Mouse (Mus musculus): ENCODE measurements around the gene Ifit3. TPM values are rescaled to one million over a fixed set of nuclear protein-coding genes. Genes with fewer than 3 reads are reported as not detected.
A peak's percentile ranks its signal among the peaks of the same experiment; 100 is the strongest.

Gene Ifit3
- polyA plus RNA-seq, 2 experiments = 0.79 to 1.1 TPM

DNA sequence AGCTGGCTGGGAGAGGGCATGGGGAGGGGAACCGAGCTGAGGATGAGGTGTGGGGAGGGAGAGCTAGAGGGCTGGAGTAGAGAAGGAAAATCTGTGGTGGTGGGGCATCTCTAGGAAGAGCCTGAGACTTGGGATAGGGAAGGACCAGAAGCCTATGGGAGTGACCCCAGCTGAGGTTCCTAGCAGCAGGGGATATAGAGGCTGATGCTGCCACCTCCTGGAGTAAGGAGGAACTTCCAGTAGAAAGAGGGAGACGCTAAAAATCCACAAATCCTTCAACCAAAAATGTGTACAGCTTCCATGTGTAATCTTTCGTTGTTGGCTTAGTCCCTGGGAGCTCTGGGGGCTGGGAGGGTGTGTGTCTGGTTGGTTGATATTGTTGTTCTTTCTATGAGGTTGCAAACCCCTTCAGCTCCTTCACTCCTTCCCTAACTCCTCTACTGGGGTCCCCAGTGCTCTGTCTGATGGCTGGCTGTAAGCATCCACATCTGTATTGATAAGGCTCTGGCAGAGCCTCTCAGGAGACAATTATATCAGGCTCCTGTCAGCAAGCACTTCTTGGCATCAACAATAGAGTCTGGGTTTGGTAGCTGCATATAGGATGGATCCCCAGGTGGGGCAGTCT, 53.7 kb downstream of the Ifit3 start:
- no peak overlapping the region for H3K27ac ChIP-seq
- WGBS (ENCODE audit: insufficient replicate concordance) = 6% methylated on average over 3 of the region's 3 CpGs
- H3K4me3 ChIP-seq (ENCODE audit: insufficient read depth in 1 of 2, low read depth in 2 of 2, low read length in 2 of 2) = no peak overlapping the region
- no peaks in the 10 kb centered on the region for H3K36me3 ChIP-seq (replicated peaks; ENCODE audit: control insufficient read depth, insufficient read depth, low read depth)
- peaks cover 4 to 7% of the 10 kb centered on the region in 2 experiments for H3K4me1 ChIP-seq (replicated peaks; ENCODE audit: control insufficient read depth in 2 of 2, insufficient read depth in 2 of 2, low read length in 1 of 2)
- H3K27me3 ChIP-seq (ENCODE audit: control insufficient read depth, insufficient read depth, low read length) = no peaks in the 10 kb centered on the region
- no peaks in the 10 kb centered on the region for H3K9me3 ChIP-seq (ENCODE audit: control insufficient read depth, low read length)
- ATAC-seq (ENCODE audit: insufficient read depth) = peak; percentile 53; the same call in 1 of the 2 replicates
- no peak overlapping the region for H3K4me2 ChIP-seq (ENCODE audit: low read depth)
- TF ChIP-seq EP300 (IDR thresholded peaks at IDR 0.05; ENCODE audit: low read depth) = no peak
- TF ChIP-seq CTCF (IDR thresholded peaks at IDR 0.05; ENCODE audit: low read depth) = peak; percentile 75
- no peak overlapping the region for H3K9ac ChIP-seq (replicated peaks)
- peak in 1 of 3 experiments; percentile 13 for DNase-seq (ENCODE audit: low read depth in 3 of 3, low spot score in 3 of 3)

Other genes starting within 250 kb of the Ifit3 start
- 0.15 and 0.29 TPM in 2 replicates for gene Ch25h, start 108.4 kb upstream of the Ifit3 start, polyA plus RNA-seq (2012; rRNA removed)
- gene Ch25h, start 108.4 kb upstream of the Ifit3 start, polyA plus RNA-seq (2014; fragmentation: Nextera tagmentation; extraction: Ambion mirVana) = not detected in 2 replicates
- gene Lipa, start 56.1 kb upstream of the Ifit3 start, polyA plus RNA-seq (2012; rRNA removed) = 19.3 and 22.7 TPM in 2 replicates
- 40.4 and 44.2 TPM in 2 replicates for gene Lipa, start 56.1 kb upstream of the Ifit3 start, polyA plus RNA-seq (2014; fragmentation: Nextera tagmentation; extraction: Ambion mirVana)
- 0.75 and 2.1 TPM in 2 replicates for gene Ifit2, start 32.8 kb upstream of the Ifit3 start, polyA plus RNA-seq (2012; rRNA removed)
- 2.8 and 3.5 TPM in 2 replicates for gene Ifit2, start 32.8 kb upstream of the Ifit3 start, polyA plus RNA-seq (2014; fragmentation: Nextera tagmentation; extraction: Ambion mirVana)
- 0.05 and 0.12 TPM in 2 replicates for gene Ifit1bl1, start 18.4 kb downstream of the Ifit3 start, polyA plus RNA-seq (2012; rRNA removed)
- 0.10 and 0.28 TPM in 2 replicates for gene Ifit1bl1, start 18.4 kb downstream of the Ifit3 start, polyA plus RNA-seq (2014; fragmentation: Nextera tagmentation; extraction: Ambion mirVana)
- 0.12 and 0.21 TPM in 2 replicates for gene Ifit3b, start 24.4 kb downstream of the Ifit3 start, polyA plus RNA-seq (2012; rRNA removed)
- 0.11 and 0.24 TPM in 2 replicates for gene Ifit3b, start 24.4 kb downstream of the Ifit3 start, polyA plus RNA-seq (2014; fragmentation: Nextera tagmentation; extraction: Ambion mirVana)
- 0.04 TPM in 1 of 2 replicates, not detected in the other for gene Ifit1bl2, start 57.2 kb downstream of the Ifit3 start, polyA plus RNA-seq (2012; rRNA removed)
- gene Ifit1bl2, start 57.2 kb downstream of the Ifit3 start, polyA plus RNA-seq (2014; fragmentation: Nextera tagmentation; extraction: Ambion mirVana) = not detected in 2 replicates
- 0.34 and 0.63 TPM in 2 replicates for gene Ifit1, start 57.3 kb downstream of the Ifit3 start, polyA plus RNA-seq (2012; rRNA removed)
- gene Ifit1, start 57.3 kb downstream of the Ifit3 start, polyA plus RNA-seq (2014; fragmentation: Nextera tagmentation; extraction: Ambion mirVana) = 0.78 and 1.1 TPM in 2 replicates
- gene Slc16a12, start 163.8 kb downstream of the Ifit3 start, polyA plus RNA-seq (2012; rRNA removed) = 4.0 and 4.8 TPM in 2 replicates
- 9.7 and 12.1 TPM in 2 replicates for gene Slc16a12, start 163.8 kb downstream of the Ifit3 start, polyA plus RNA-seq (2014; fragmentation: Nextera tagmentation; extraction: Ambion mirVana)

Data from liver, embryonic 14.5 days (tissue).